14 mouse cellular contexts compared by ENCODE assay signal in genomic region chr5:77620402-77620801, GRCm38 (mm10).
"Had no signal": no experiment of that assay in that cellular context is flagged by ENCODE, and none has a peak within 500 bp of the region (broad histone marks: within the 10 kb centered on the region; RNA-seq: fewer than 3 reads in every experiment).

No protein-coding gene starts in this region.

- H3K4me1 ChIP-seq: liver, embryonic 13.5 days had no signal

- H3K4me3 ChIP-seq: layer of hippocampus, adult 2 months; left cerebral cortex, adult 2 months; liver, embryonic 13.5 days had no signal

- H3K4me2 ChIP-seq: liver, embryonic 13.5 days; midbrain, embryonic 11.5 days had no signal

- H3K36me3 ChIP-seq: liver, embryonic 13.5 days had no signal

- H3K27ac ChIP-seq: kidney, postnatal 0 days; layer of hippocampus, adult 2 months; left cerebral cortex, adult 2 months; liver, embryonic 13.5 days had no signal

- H3K27me3 ChIP-seq: liver, embryonic 13.5 days had no signal

- DNase-seq: kidney, postnatal 25 days; layer of hippocampus, postnatal 36 days; liver, embryonic 13.5 days; lung, adult 2 months; lung, postnatal 14 days; lung, postnatal 4 days; midbrain, embryonic 14.5 days; right cerebral cortex, postnatal 25 days; thymus, adult 18-20 months; thymus, postnatal 36 days had no signal

- H3K9ac ChIP-seq: liver, embryonic 13.5 days had no signal
